23 mouse cellular contexts compared by ENCODE assay signal in the genomic region with DNA sequence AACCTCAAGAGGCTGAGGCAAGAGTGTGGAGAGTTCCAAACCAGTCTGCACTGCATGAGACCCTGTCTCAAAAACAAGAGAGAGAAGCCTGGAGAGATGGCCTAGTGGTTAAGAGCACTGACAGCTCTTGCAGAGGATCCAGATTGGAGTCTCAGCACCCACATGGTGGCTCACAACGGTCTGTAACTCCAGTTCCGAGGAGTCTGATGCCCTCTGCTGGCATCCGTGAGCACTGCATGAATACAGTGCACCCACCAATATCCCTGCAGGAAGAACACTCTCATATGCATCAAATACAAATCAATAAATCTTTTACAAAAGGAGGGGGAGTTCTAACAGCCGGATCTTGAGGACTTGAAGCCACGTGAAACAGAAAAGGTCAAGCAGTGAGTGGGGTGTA. TPM values are rescaled to one million over a fixed set of nuclear protein-coding genes. Genes with fewer than 3 reads are reported as not detected.
A peak's percentile ranks its signal among the peaks of the same experiment; 100 is the strongest.
DNase-seq lines count a peak whose midpoint lies in the region; ATAC-seq and TF ChIP-seq lines count a peak whose summit lies in the region.
"Had no signal": no experiment of that assay in that cellular context is flagged by ENCODE, and none has a peak within 500 bp of the region (broad histone marks: within the 10 kb centered on the region; RNA-seq: fewer than 3 reads in every experiment).

No protein-coding gene starts in this region.

- no peak overlapping the region for H3K27ac ChIP-seq in intestine, postnatal 0 days (ENCODE audit: low read depth, low read length)
- no peak overlapping the region for H3K27ac ChIP-seq in intestine, embryonic 16.5 days (ENCODE audit: low read length)
- no peak overlapping the region for H3K27ac ChIP-seq in lung, postnatal 0 days (ENCODE audit: low read length)
- H3K27ac ChIP-seq in MEL (ENCODE audit: control insufficient read depth, low read depth, low read length), result no peak overlapping the region
- H3K27ac ChIP-seq in stomach, postnatal 0 days (replicated peaks), result no peak overlapping the region
- H3K27ac ChIP-seq: embryonic facial prominence, embryonic 13.5 days; hindbrain, embryonic 12.5 days; intestine, embryonic 15.5 days; limb, embryonic 12.5 days; lung, embryonic 15.5 days had no signal

- DNase-seq in lung, postnatal 0 days (ENCODE audit: low spot score), result no peak
- DNase-seq in lung, postnatal 14 days, result no peak
- peak; percentile 44 for DNase-seq in MEL (ENCODE audit: low read depth, low spot score)
- no peak for DNase-seq in stomach, postnatal 0 days (ENCODE audit: low spot score)
- DNase-seq in ovary, adult 18-20 months (ENCODE audit: low spot score), result no peak
- DNase-seq: adrenal gland, postnatal 14 days; B cell, adult 2 months; cerebellum, adult 9-10 months; forebrain, postnatal 0 days; heart, adult 18-20 months; kidney, postnatal 10 days; layer of hippocampus, adult 9-11 months; spleen, adult 18-20 months; thymus, postnatal 36 days had no signal

- no peak overlapping the region for H3K4me2 ChIP-seq in intestine, postnatal 0 days (replicated peaks; ENCODE audit: low read depth)
- H3K4me2 ChIP-seq in intestine, embryonic 16.5 days (ENCODE audit: low read depth, low read length), result no peak overlapping the region
- no peak overlapping the region for H3K4me2 ChIP-seq in lung, postnatal 0 days (replicated peaks; ENCODE audit: low read depth, low read length)
- no peak overlapping the region for H3K4me2 ChIP-seq in stomach, postnatal 0 days (replicated peaks; ENCODE audit: low read depth)
- H3K4me2 ChIP-seq: embryonic facial prominence, embryonic 13.5 days; hindbrain, embryonic 12.5 days; intestine, embryonic 15.5 days; limb, embryonic 12.5 days; lung, embryonic 15.5 days had no signal

- ATAC-seq in intestine, postnatal 0 days, result no peak
- ATAC-seq in intestine, embryonic 16.5 days, result no peak
- no peak for ATAC-seq in lung, postnatal 0 days
- no peak for ATAC-seq in stomach, postnatal 0 days (ENCODE audit: low FRiP score, low TSS enrichment)
- ATAC-seq: activated CD4-positive, CD25-positive, alpha-beta regulatory T cell, adult 4 months; forebrain, postnatal 0 days; intestine, embryonic 15.5 days had no signal

- H3K4me3 ChIP-seq in intestine, postnatal 0 days (ENCODE audit: low read depth, low read length), result no peak overlapping the region
- no peak overlapping the region for H3K4me3 ChIP-seq in intestine, embryonic 16.5 days (ENCODE audit: low read length)
- no peak overlapping the region for H3K4me3 ChIP-seq in lung, postnatal 0 days (ENCODE audit: low read depth, low read length)
- no peak overlapping the region for H3K4me3 ChIP-seq in MEL (ENCODE audit: control insufficient read depth in 1 of 2, insufficient read depth in 1 of 2, low read depth in 2 of 2, low read length in 2 of 2)
- no peak overlapping the region for H3K4me3 ChIP-seq in stomach, postnatal 0 days (ENCODE audit: low read depth, low read length)
- H3K4me3 ChIP-seq: embryonic facial prominence, embryonic 13.5 days; hindbrain, embryonic 12.5 days; intestine, embryonic 15.5 days; limb, embryonic 12.5 days; lung, embryonic 15.5 days; megakaryocyte, embryonic 14.5 days had no signal

- no peaks in the 10 kb centered on the region for H3K27me3 ChIP-seq in intestine, postnatal 0 days (replicated peaks; ENCODE audit: control insufficient read depth, insufficient read depth, low read length)
- H3K27me3 ChIP-seq in intestine, embryonic 16.5 days (replicated peaks; ENCODE audit: control insufficient read depth, insufficient read depth, low read length), result no peaks in the 10 kb centered on the region
- H3K27me3 ChIP-seq in lung, postnatal 0 days (replicated peaks; ENCODE audit: insufficient read depth, low read length), result no peaks in the 10 kb centered on the region
- no peaks in the 10 kb centered on the region for H3K27me3 ChIP-seq in MEL (ENCODE audit: control insufficient read depth in 1 of 2, insufficient read depth in 2 of 2, low read length in 2 of 2)
- no peaks in the 10 kb centered on the region for H3K27me3 ChIP-seq in stomach, postnatal 0 days (ENCODE audit: control insufficient read depth, insufficient read depth, low read length)
- H3K27me3 ChIP-seq: embryonic facial prominence, embryonic 13.5 days; intestine, embryonic 15.5 days; limb, embryonic 12.5 days; lung, embryonic 15.5 days had no signal

- 83% methylated on average over 5 of the region's 5 CpGs for WGBS in intestine, postnatal 0 days
- 81% methylated on average over 5 of the region's 5 CpGs for WGBS in intestine, embryonic 16.5 days
- 77% methylated on average over 5 of the region's 5 CpGs for WGBS in lung, postnatal 0 days
- 74% methylated on average over 5 of the region's 5 CpGs for WGBS in stomach, postnatal 0 days

- peak; percentile 45 for TF ChIP-seq RAD21 in MEL (IDR thresholded peaks at IDR 0.05; ENCODE audit: low read depth, low read length)

- no peaks in the 10 kb centered on the region for H3K9me3 ChIP-seq in intestine, postnatal 0 days (ENCODE audit: control insufficient read depth)
- no peaks in the 10 kb centered on the region for H3K9me3 ChIP-seq in intestine, embryonic 16.5 days (ENCODE audit: control insufficient read depth, low read length)
- no peaks in the 10 kb centered on the region for H3K9me3 ChIP-seq in lung, postnatal 0 days (ENCODE audit: low read length)
- no peaks in the 10 kb centered on the region for H3K9me3 ChIP-seq in MEL (replicated peaks; ENCODE audit: insufficient read depth, low read length)
- no peaks in the 10 kb centered on the region for H3K9me3 ChIP-seq in stomach, postnatal 0 days (ENCODE audit: control insufficient read depth, low read length)
- H3K9me3 ChIP-seq: embryonic facial prominence, embryonic 13.5 days; hindbrain, embryonic 12.5 days; intestine, embryonic 15.5 days had no signal

- TF ChIP-seq POLR2A in MEL (IDR thresholded peaks at IDR 0.05; ENCODE audit: control insufficient read depth in 1 of 2, insufficient read depth in 1 of 2, low read depth in 1 of 2, low read length in 2 of 2, poor library complexity in 1 of 2), result no peak

- TF ChIP-seq CTCF in intestine, postnatal 0 days (IDR thresholded peaks at IDR 0.05; ENCODE audit: low read depth), result peak; percentile 43
- TF ChIP-seq CTCF in lung, postnatal 0 days (IDR thresholded peaks at IDR 0.05), result peak; percentile 37; the same call in 1 of the 2 replicates
- peak; percentile 69 to 81 (median 72) for TF ChIP-seq CTCF in MEL (IDR thresholded peaks at IDR 0.05 in 2 of 3, conservative IDR thresholded peaks at IDR 0.05 in 1 of 3; ENCODE audit: control insufficient read depth in 1 of 3, insufficient read depth in 1 of 3, low read depth in 2 of 3, low read length in 3 of 3, poor library complexity in 1 of 3, severe bottlenecking in 1 of 3)
- peak; percentile 45 for TF ChIP-seq CTCF in stomach, postnatal 0 days (IDR thresholded peaks at IDR 0.05; ENCODE audit: low read depth)

- no peaks in the 10 kb centered on the region for H3K4me1 ChIP-seq in intestine, postnatal 0 days (replicated peaks; ENCODE audit: control insufficient read depth, insufficient read depth, low read length)
- no peaks in the 10 kb centered on the region for H3K4me1 ChIP-seq in intestine, embryonic 16.5 days (ENCODE audit: control insufficient read depth, insufficient read depth, low read length)
- no peaks in the 10 kb centered on the region for H3K4me1 ChIP-seq in lung, postnatal 0 days (ENCODE audit: insufficient read depth, low read depth, low read length)
- H3K4me1 ChIP-seq in MEL (ENCODE audit: control insufficient read depth in 1 of 2, insufficient read depth in 2 of 2, low read length in 2 of 2), result 0 out of 4 replicates have a peak, but pooled peaks cover 0 to 2% of the 10 kb centered on the region in 2 experiments
- no peaks in the 10 kb centered on the region for H3K4me1 ChIP-seq in stomach, postnatal 0 days (replicated peaks; ENCODE audit: control insufficient read depth, insufficient read depth)
- H3K4me1 ChIP-seq: embryonic facial prominence, embryonic 13.5 days; hindbrain, embryonic 12.5 days; intestine, embryonic 15.5 days; limb, embryonic 12.5 days; lung, embryonic 15.5 days had no signal

- TF ChIP-seq EP300 in lung, postnatal 0 days (IDR thresholded peaks at IDR 0.05), result no peak
- no peak for TF ChIP-seq EP300 in MEL (IDR thresholded peaks at IDR 0.05; ENCODE audit: low read depth in 1 of 2, low read length in 2 of 2)
- no peak for TF ChIP-seq EP300 in stomach, postnatal 0 days (optimal IDR thresholded peaks at IDR 0.05)

- H3K36me3 ChIP-seq in intestine, postnatal 0 days (ENCODE audit: control insufficient read depth, insufficient read depth), result no peaks in the 10 kb centered on the region
- no peaks in the 10 kb centered on the region for H3K36me3 ChIP-seq in intestine, embryonic 16.5 days (ENCODE audit: control insufficient read depth, insufficient read depth, low read length)
- H3K36me3 ChIP-seq in lung, postnatal 0 days (ENCODE audit: insufficient read depth, low read length), result no peaks in the 10 kb centered on the region
- no peaks in the 10 kb centered on the region for H3K36me3 ChIP-seq in MEL (ENCODE audit: control insufficient read depth in 1 of 2, insufficient read depth in 2 of 2, low read length in 2 of 2)
- no peaks in the 10 kb centered on the region for H3K36me3 ChIP-seq in stomach, postnatal 0 days (ENCODE audit: control insufficient read depth, insufficient read depth, low read length)
- H3K36me3 ChIP-seq: embryonic facial prominence, embryonic 13.5 days; hindbrain, embryonic 12.5 days; intestine, embryonic 15.5 days; limb, embryonic 12.5 days; lung, embryonic 15.5 days had no signal

- no peaks in the 10 kb centered on the region for H3K79me2 ChIP-seq in MEL (ENCODE audit: control insufficient read depth, insufficient read depth, low read length, poor library complexity)

- no peak overlapping the region for H3K9ac ChIP-seq in intestine, postnatal 0 days (ENCODE audit: low read depth, low read length)
- no peak overlapping the region for H3K9ac ChIP-seq in intestine, embryonic 16.5 days (ENCODE audit: low read depth, low read length)
- H3K9ac ChIP-seq in lung, postnatal 0 days (replicated peaks; ENCODE audit: low read depth), result no peak overlapping the region
- H3K9ac ChIP-seq in MEL (ENCODE audit: control insufficient read depth, low read depth, low read length, poor library complexity, severe bottlenecking), result no peak overlapping the region
- no peak overlapping the region for H3K9ac ChIP-seq in stomach, postnatal 0 days (ENCODE audit: low read length)
- H3K9ac ChIP-seq: embryonic facial prominence, embryonic 13.5 days; forebrain, postnatal 0 days; hindbrain, embryonic 12.5 days; intestine, embryonic 15.5 days; limb, embryonic 12.5 days; lung, embryonic 15.5 days had no signal

TF ChIP-seq in MEL, 35 proteins besides CTCF, POLR2A, EP300 and RAD21 (continues in another document):
- no peak for TF ChIP-seq TBP (IDR thresholded peaks at IDR 0.05; ENCODE audit: low read depth, low read length)

RNA-seq across cellular contexts. Expression of gene Fubp3, which starts 17.8 kb away (rescaled TPM):
- polyA plus RNA-seq in intestine, postnatal 0 days (2015; fragmentation: Nextera tagmentation; extraction: Ambion mirVana), result 40.8 and 46.7 TPM in 2 replicates
- 56.7 and 61.2 TPM in 2 replicates for polyA plus RNA-seq in intestine, embryonic 16.5 days (2015; fragmentation: Nextera tagmentation; extraction: Ambion mirVana)
- polyA plus RNA-seq in lung, postnatal 0 days (2015; fragmentation: Nextera tagmentation; extraction: Ambion mirVana), result 47.7 and 55.1 TPM in 2 replicates
- 42.2 and 44.7 TPM in 2 replicates for total RNA-seq in MEL (2012; rRNA removed)
- 10 to 100 TPM in 1 of 2 experiments, not detected in 1; 80.0 TPM for polyA plus RNA-seq in MEL (2012; ENCODE audit: insufficient read depth in 1 of 2, insufficient read length in 2 of 2, low read depth in 1 of 2, low replicate concordance in 2 of 2, missing spikeins in 1 of 2)
- 45.5 and 50.2 TPM in 2 replicates for polyA plus RNA-seq in stomach, postnatal 0 days (2015; fragmentation: Nextera tagmentation; extraction: Ambion mirVana)
